Mouse (Mus musculus): ENCODE data around the gene Optc.

Gene Optc

GRCm38 (mm10) chr1:133907949-133908658 lies at the start of gene Optc:
Gene Optc, minus strand, starts transcription at chr1:133907999.
- in situ Hi-C loops (cut with MboI, MseI) = no loop called here

DNA sequence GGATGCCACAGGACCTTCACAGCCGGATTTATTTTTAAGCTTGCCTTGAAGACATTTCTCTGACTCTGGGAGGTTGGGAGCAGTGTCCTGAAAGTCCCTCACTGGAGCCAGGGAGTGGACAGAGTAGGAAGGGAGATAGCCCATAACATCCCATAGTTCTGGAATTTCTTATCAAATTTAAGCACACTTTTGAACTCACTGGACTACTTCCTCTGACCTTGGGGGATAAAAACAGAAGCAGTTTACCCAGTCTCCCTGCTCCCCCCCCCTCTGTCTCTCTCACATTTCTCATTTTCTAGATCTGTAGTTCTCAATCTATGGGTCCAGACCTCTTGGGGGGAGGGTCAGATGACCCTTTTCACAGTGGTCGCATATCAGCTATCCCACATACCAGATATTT lies 46.2 kb upstream of the Optc start:
- in situ Hi-C loops (cut with MboI, MseI) = no loop called here

DNA sequence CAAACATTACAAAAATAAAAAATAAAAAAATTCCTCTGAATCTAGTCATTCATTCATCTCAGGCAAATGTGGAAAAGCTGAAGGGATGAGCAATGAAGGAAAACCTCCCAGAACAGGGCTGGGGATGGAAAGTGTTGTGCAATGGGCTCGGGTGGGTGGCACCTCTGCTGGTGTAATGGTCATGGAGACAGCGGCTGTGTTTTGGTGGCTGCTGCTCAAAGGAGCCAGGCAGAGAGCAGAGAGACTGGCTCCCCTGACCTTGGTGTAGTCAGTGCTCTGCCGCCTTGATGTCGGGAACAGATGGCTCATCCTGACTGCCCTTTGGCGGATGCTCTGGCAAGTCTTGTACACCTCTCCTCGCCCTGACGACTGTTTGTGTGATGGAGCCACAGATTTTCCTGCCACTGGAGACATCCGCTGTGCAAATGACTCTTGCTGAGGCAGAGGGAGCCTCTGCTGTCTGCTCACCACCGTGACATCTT lies 45.5 kb upstream of the Optc start:
- in situ Hi-C loops (cut with MboI, MseI) = no loop called here

GRCm38 (mm10) chr1:133951598-133951997 lies 43.8 kb upstream of the Optc start:
- in situ Hi-C loops (cut with MboI, MseI) = no loop called here

DNA sequence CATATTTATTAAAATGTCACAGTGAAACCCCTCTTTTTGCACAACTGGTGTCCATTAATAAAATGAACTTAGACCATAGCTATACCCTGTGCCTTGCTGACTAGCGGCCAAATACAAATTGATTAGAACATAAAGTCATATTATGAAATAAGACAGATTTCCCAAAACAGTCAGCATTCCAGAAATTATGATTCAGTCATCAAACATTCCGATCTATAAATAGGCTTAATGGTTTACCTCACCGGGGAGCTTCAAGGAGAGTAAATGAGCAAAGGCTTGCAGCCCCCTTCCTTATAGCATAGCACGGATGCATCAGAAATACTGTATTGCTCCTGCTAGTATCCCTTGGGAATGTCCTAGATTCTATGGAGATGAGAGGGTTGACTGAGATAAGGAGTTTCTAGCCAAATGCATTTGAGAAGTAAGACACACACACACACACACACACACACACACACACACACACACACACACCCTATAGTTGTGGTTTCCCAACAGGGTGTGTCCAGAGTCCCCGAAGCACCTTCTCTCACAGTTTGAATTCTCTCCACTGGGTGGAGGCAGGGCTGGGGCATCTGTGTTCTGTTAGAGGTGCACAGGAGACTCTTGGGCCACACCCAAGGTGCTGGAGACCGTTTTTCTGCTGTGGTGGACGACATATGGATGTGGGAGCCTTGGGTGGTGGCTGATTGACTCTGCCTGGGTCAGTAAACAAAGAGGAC lies 42.4 kb upstream of the Optc start:
- in situ Hi-C loops (cut with MboI, MseI) = no loop called here

GRCm38 (mm10) chr1:133945106-133945505 lies 37.3 kb upstream of the Optc start:
- in situ Hi-C loops (cut with MboI, MseI) = no loop called here

GRCm38 (mm10) chr1:133941904-133942303 lies 34.1 kb upstream of the Optc start:
- in situ Hi-C loops (cut with MboI, MseI) = no loop called here

DNA sequence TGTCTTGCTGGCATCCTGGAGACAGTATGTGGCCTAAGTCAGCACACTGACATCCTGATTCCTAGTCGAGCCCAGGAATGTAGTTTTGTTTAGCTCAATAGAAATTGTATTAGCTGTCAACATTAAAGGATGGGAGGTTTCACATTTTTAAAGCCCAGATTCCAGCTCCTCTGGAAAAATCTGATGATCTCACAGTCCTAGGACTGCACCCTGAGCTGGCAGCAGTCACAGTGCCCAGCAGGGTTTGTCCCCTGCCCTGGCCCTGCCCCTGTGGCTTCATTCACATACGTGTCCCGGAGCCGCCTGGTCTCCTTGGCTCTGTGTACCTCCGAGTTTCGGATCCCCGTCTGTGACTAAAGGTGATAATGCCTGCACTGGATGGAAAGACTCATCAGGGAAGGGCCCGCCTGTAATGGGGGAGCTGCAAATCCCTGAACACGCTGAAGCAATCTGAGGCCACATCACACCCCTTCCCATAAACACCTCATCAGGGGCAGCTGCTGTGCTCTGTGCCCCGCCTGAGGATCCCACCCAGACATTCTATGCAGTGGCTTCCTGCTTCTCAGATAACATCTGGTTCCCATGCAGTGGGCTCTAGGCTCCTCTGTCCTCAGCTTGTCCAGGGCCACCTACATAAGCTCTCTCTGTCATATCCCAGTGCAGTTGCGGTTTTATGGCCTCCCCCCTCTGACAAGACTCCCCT lies 33.5 kb upstream of the Optc start:
- in situ Hi-C loops (cut with MboI, MseI) = no loop called here

DNA sequence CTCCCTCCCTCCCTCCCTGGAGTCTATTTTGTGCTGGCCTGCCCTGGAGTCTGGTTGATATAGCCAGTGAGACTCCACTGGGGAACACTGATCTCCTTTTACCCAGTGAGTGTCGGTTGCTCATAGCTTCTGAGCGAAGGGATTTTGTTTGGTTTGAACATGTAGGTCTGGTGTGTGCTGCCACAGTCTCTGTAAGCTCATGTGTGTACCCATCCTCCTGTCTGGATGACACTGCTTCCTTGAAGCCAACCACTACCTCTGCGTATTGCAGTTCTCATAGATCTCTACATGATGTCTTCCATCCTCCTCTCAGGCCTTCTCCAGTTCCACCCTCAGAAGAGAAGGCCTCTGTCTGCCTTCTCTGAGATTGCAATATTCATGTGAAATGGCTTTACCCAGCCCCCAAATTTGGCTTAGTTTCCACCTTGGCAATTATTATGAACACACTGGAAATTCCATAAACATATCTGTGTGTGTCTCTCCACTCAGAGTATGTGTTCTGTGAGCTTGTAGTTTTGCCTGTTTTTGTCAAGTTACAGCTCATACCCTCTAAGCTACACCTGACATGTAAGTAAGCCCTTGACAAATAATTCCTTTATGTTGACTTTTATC lies 32.8 kb upstream of the Optc start:
- in situ Hi-C loops (cut with MboI, MseI) = no loop called here

DNA sequence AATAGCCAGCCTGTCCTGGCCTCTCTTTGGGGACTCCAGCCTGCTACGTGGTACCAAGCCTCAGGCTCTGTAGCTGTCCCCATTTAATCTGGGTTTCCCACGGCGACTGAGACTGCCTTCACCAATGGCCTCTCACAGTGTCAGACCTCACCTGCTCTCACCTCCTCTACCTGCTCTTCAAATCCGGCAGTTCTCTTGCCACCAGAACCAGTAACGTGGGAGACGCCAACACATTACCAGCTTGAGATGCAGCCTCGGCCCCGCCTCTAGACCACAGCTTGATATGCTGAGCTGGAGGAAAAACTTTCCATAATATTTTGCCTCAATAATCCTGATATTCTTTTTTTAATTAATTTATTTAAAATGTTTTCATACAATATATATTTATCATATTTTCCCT lies 31.9 kb upstream of the Optc start:
- in situ Hi-C loops (cut with MboI, MseI) = no loop called here

GRCm38 (mm10) chr1:133936169-133936568 lies 28.4 kb upstream of the Optc start:
- in situ Hi-C loops (cut with MboI, MseI) = no loop called here

GRCm38 (mm10) chr1:133934354-133934963 lies 26.7 kb upstream of the Optc start:
- in situ Hi-C loops (cut with MboI, MseI) = no loop called here

DNA sequence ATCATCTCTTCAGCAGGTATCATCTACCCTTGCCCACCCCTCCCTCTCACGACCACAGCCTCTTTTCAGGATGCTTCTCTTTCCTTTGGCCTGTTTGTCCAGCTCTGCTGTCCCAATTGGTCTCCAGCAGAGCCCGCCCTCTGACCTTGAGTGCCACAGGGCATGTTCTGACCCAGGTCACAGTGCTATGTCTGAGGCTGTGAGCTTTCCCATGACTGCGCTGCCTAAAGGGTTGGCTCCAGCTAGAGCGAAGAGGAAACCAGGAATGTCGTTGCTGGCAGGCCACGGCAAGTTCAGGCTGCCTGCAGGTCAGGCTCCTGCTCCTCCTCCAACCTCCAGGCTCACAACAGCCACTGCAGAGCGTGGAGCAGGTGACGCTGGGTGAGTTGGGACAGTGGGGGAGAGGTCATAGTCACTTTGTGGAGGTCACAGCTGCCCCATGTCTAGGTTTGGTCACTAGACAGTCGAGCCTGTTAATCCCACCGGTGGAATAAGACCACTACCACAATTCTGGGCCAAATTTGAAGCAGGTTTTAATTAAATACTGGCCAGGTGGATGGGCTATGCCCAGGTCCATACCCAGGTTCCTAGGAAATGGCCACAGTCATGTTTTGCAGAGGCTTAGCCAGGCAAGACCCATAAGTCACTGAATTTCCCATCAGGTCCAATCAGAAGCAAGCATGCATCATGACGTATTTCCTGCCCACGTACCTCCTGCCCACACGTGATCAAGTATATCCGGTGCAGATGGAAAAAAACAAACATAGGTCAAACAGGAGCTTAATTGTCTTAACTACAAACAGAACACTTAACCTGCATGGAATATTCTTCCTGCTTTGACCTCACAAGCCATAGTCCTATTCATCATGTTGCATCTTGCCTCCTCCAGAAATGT lies 25.7 kb upstream of the Optc start:
- in situ Hi-C loops (cut with MboI, MseI) = no loop called here

- in situ Hi-C loops (cut with MboI, MseI) = no loop called here
Measured at GRCm38 (mm10) chr1:133929980-133930379, 22.2 kb upstream of the Optc start.

DNA sequence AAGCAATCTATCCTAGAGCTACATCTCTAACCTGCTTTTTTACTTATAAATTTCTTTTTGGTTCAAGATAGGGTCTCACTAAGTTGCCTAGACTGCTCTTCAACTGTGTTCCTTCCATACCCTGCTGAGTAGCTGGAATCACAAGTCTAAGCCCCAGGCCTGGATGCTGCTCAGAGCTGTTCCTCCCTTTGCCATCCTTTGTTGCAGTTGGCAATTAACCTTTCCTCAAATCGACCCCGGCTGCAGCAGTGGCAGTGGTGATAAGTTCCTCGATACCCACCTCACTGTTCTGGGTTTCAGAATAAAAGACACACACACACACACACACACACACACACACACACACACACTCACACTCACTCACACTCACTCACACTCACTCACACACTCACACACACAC lies 17.4 kb upstream of the Optc start:
- in situ Hi-C loops (cut with MboI, MseI) = no loop called here

- in situ Hi-C loops (cut with MboI, MseI) = no loop called here
Measured at GRCm38 (mm10) chr1:133924141-133924875, 16.5 kb upstream of the Optc start.

- in situ Hi-C loops (cut with MboI, MseI) = no loop called here
Measured at GRCm38 (mm10) chr1:133923071-133923470, 15.3 kb upstream of the Optc start.

DNA sequence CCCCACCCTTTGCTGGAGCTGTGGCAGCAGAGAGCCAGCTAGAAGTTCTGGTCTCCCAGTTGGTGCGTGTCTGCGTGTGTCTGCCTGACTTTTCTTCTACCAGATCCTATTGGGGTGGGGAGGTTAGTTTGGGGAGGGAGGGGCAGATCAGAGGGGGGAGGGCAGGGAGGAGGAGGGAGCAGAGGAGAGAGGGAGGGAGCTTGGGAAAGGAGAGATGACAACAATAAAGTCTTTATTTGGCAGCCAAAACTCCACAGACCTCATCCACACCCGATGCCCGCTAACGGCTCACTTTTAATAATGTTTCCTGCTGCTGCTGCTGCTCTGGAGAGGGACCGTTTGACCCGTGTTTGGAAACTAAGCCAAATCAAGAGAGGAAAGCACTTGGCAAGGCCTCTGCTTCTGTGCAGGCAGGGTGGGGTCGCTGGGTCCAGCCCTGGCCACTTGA lies 13.5 kb upstream of the Optc start, which contains the start of gene Prelp:
Gene Prelp (minus strand): TSS at position 111 of the 448 bp plus-strand sequence.
- in situ Hi-C loops (cut with MboI, MseI) = no loop called here

- in situ Hi-C loops (cut with MboI, MseI) = no loop called here
Measured at GRCm38 (mm10) chr1:133920876-133921275, 13.1 kb upstream of the Optc start.

GRCm38 (mm10) chr1:133920401-133920800 lies 12.6 kb upstream of the Optc start:
- in situ Hi-C loops (cut with MboI, MseI) = no loop called here
